Mouse (Mus musculus): ENCODE measurements at regions not wholly inside any gene's neighbourhood (a gene's known extent, or its start where the extent isn't known, plus 50 kb on each side); places are given as distances from the start of the nearest gene placed in this dataset.

DNA sequence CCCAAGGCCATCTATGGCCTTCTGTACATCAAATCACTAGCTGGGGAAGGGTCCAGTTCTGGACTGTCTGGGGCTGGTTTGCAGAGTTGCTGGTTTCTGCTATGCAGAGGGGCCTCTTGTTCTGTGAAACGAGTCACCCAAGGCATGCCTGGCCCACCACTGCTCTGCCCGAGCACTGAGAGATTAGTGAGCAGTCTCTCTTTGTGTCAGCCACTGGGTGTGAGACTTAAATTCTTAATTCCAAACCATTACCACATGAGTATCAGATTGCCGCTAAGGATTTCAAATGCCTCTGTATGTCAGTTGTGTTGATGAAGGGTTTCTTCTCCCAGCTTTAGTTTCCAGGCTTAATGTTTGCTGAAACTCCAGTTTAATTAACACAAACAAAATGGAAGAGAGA, 91.9 kb downstream of the Ehf start:
- Histone ChIP-seq H3K36me3 (ENCODE audit: control insufficient read depth, insufficient read depth, low read length, poor library complexity, severe bottlenecking) (no peaks in the 10 kb centered on the region), H3K27me3 (ENCODE audit: control insufficient read depth, insufficient read depth, low read length, poor library complexity, severe bottlenecking) (no peaks in the 10 kb centered on the region)
- no peak for DNase-seq (ENCODE audit: low read depth, low spot score)

All from splenic B cell, adult 2 months (primary cell).